ENCODE assay signal across 16 mouse cellular contexts in the genomic region with DNA sequence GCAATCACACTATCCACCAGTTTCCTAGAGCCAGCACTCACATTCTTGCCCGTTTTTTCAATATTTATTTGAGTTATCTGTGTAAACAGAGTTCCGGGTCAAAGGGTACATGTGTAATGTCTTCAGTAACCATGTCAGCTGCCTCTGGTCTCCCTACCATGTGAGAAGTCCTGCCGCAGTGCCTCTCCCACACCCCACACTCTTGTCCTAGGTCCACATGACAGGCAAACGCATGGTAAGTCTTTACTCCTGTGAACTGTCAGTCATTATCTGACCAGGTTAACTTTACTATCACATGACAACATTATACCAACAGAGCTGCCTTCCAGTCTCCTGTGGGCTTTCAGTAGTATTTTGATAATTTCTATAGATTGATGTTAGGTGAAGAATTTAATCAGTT. TPM values are rescaled to one million over a fixed set of nuclear protein-coding genes. Genes with fewer than 3 reads are reported as not detected.
"Had no signal": no experiment of that assay in that cellular context is flagged by ENCODE, and none has a peak within 500 bp of the region (broad histone marks: within the 10 kb centered on the region; RNA-seq: fewer than 3 reads in every experiment).

No protein-coding gene starts in this region.

- H3K4me2 ChIP-seq: lung, embryonic 14.5 days; midbrain, embryonic 12.5 days; neural tube, embryonic 12.5 days had no signal

- H3K9me3 ChIP-seq: midbrain, embryonic 10.5 days; midbrain, embryonic 12.5 days; neural tube, embryonic 12.5 days had no signal

- H3K4me3 ChIP-seq: midbrain, embryonic 10.5 days; midbrain, embryonic 12.5 days; myocyte; neural tube, embryonic 12.5 days had no signal

- DNase-seq: lung, embryonic 14.5 days; lung, postnatal 10 days; lung, postnatal 4 days; midbrain, embryonic 14.5 days; right cerebral cortex, postnatal 25 days; right cerebral cortex, postnatal 4 days; spleen, adult 18-20 months; thymus, adult 18-20 months; thymus, postnatal 14 days; thymus, postnatal 36 days had no signal

- H3K9ac ChIP-seq: liver, embryonic 14.5 days; lung, embryonic 14.5 days; midbrain, embryonic 12.5 days; neural tube, embryonic 12.5 days had no signal

- H3K27ac ChIP-seq: liver, embryonic 14.5 days; midbrain, embryonic 10.5 days; midbrain, embryonic 12.5 days; neural tube, embryonic 12.5 days had no signal

- H3K27me3 ChIP-seq: midbrain, embryonic 12.5 days; neural tube, embryonic 12.5 days had no signal

- H3K4me1 ChIP-seq: midbrain, embryonic 10.5 days; midbrain, embryonic 12.5 days; neural tube, embryonic 12.5 days had no signal

- ATAC-seq: midbrain, embryonic 16.5 days had no signal

RNA-seq across cellular contexts. Expression of a gene that starts 53.9 kb away (rescaled TPM):
- polyA plus RNA-seq: myocyte had no signal
